Mouse (Mus musculus) B cell, adult 2 months (primary cell): Measurements from ENCODE around the gene Sbf1.

Experiments
- DNase-seq, 2 experiments: peaks; one replicate each; pipeline ENCODE4 v3.0.0; 2022

Sbf1 gene

GRCm38 (mm10) chr15:89282546-89282945 lies 32.6 kb downstream of the Sbf1 start:
- DNase-seq = no peak

DNA sequence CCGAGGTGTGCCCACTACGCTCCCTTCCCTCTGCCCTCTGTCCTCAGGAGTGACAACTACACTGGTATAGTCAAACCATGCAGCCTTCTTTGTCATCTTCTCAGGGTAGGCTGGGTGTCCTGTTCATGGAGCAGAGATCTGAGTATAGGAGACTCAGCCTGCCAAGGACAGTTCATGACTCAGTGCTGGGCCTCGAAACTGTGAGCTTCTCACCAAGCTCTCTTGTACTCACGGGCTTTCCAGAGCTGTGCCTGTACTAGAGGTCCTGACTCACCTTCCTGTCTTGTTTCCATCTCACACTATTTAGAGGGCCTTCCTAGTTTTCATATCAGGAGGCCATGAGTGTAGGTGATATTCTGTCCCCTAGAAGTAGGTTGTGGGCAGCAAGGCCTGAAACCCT lies 37.7 kb downstream of the Sbf1 start:
- no peak for DNase-seq

- no peak for DNase-seq
These were observed 39.6 kb downstream of the Sbf1 start for GRCm38 (mm10) chr15:89275497-89275896.

GRCm38 (mm10) chr15:89264485-89264884 lies 50.6 kb downstream of the Sbf1 start:
- no peak for DNase-seq

GRCm38 (mm10) chr15:89258997-89259396 lies 56.1 kb downstream of the Sbf1 start:
- DNase-seq = no peak

GRCm38 (mm10) chr15:89255330-89255729 lies 59.8 kb downstream of the Sbf1 start:
- DNase-seq = no peak

GRCm38 (mm10) chr15:89249063-89249462 lies 66.0 kb downstream of the Sbf1 start:
- no peak for DNase-seq

- DNase-seq = peak in 1 of 2 experiments; percentile 5
These were observed 74.1 kb downstream of the Sbf1 start for GRCm38 (mm10) chr15:89241025-89241424.

- no peak for DNase-seq
These were observed 75.2 kb downstream of the Sbf1 start for GRCm38 (mm10) chr15:89239751-89240392.
